Mouse (Mus musculus) gastrocnemius, postnatal 25 days (tissue): ENCODE measurements around the gene Gabpa. TPM values are rescaled to one million over a fixed set of nuclear protein-coding genes. Genes with fewer than 3 reads are reported as not detected.

Experiments
- DNase-seq: peaks from one replicate; pipeline ENCODE4 v3.0.0; 2022
- long read RNA-seq, 2 experiments: library from polyadenylated mRNA; stranded (forward); transcript quantifications; one replicate each; pipeline ENCODE4 v2.0.0; 2021
- total RNA-seq, 2 experiments: library from RNA; stranded (reverse); gene quantifications; 1 replicate in 1 of 2; 2 replicates in 1 of 2; pipeline ENCODE4 v1.2.3; 2021

The Gabpa gene
- 10 to 100 TPM; 20.3 to 22.4 TPM for total RNA-seq
- long read RNA-seq, experiment 1, full-length matches to known transcripts: 7 of 12 reads
- long read RNA-seq, experiment 1, partial matches to known transcripts: 0 of 12 reads
- long read RNA-seq, experiment 1, other reads (novel, unspliced or antisense): 5 of 12 reads
- long read RNA-seq, experiment 2, full-length matches to known transcripts: 12 of 14 reads
- long read RNA-seq, experiment 2, partial matches to known transcripts: 0 of 14 reads
- long read RNA-seq, experiment 2, other reads (novel, unspliced or antisense): 2 of 14 reads

- peak; percentile 93 for DNase-seq
These were observed at the start of gene Gabpa for GRCm38 (mm10) chr16:84834745-84835440. TSS of gene Gabpa (plus strand) at chr16:84834925.

- DNase-seq: no peak
These were observed 49.8 kb upstream of the Gabpa start for GRCm38 (mm10) chr16:84784966-84785365.

- DNase-seq: no peak
These were observed 44.0 kb upstream of the Gabpa start for GRCm38 (mm10) chr16:84790595-84791165.

- DNase-seq: no peak
These were observed 41.3 kb upstream of the Gabpa start for GRCm38 (mm10) chr16:84793401-84793800.

GRCm38 (mm10) chr16:84795337-84795736, 39.4 kb upstream of the Gabpa start:
- no peak for DNase-seq

GRCm38 (mm10) chr16:84796678-84797077, 38.0 kb upstream of the Gabpa start:
- no peak for DNase-seq

- no peak for DNase-seq
These were observed 34.7 kb upstream of the Gabpa start for GRCm38 (mm10) chr16:84800038-84800437.

GRCm38 (mm10) chr16:84802217-84802616, 32.5 kb upstream of the Gabpa start:
- peak; percentile 26 for DNase-seq

- no peak for DNase-seq
These were observed 29.9 kb upstream of the Gabpa start for GRCm38 (mm10) chr16:84804866-84805265.

GRCm38 (mm10) chr16:84806175-84806574, 28.6 kb upstream of the Gabpa start:
- no peak for DNase-seq

GRCm38 (mm10) chr16:84807874-84808273, 26.9 kb upstream of the Gabpa start:
- no peak for DNase-seq

- DNase-seq: no peak
These were observed 24.5 kb upstream of the Gabpa start for GRCm38 (mm10) chr16:84810254-84810653.

- no peak for DNase-seq
These were observed 20.9 kb upstream of the Gabpa start for GRCm38 (mm10) chr16:84813852-84814251.

GRCm38 (mm10) chr16:84814511-84814910, 20.2 kb upstream of the Gabpa start:
- DNase-seq: no peak

GRCm38 (mm10) chr16:84817423-84817822, 17.3 kb upstream of the Gabpa start:
- no peak for DNase-seq

- DNase-seq: peak; percentile 52
These were observed 9.7 kb upstream of the Gabpa start for GRCm38 (mm10) chr16:84825009-84825408.

- no peak for DNase-seq
These were observed 3.0 kb upstream of the Gabpa start for GRCm38 (mm10) chr16:84831696-84832095.

- peak; percentile 34 for DNase-seq
These were observed 2.0 kb upstream of the Gabpa start for GRCm38 (mm10) chr16:84832736-84833135.

- no peak for DNase-seq
These were observed 381 bp upstream of the Gabpa start for GRCm38 (mm10) chr16:84834344-84834743.

- peak; percentile 88 for DNase-seq
These were observed 707 bp downstream of the Gabpa start, which contains the start of gene Atp5j for GRCm38 (mm10) chr16:84835441-84835822. TSS of gene Atp5j (minus strand) at chr16:84835625.

GRCm38 (mm10) chr16:84835823-84836743, 1.4 kb downstream of the Gabpa start:
- peak; percentile 47 for DNase-seq

- no peak for DNase-seq
These were observed 3.9 kb downstream of the Gabpa start for GRCm38 (mm10) chr16:84838576-84838975.
